Mouse (Mus musculus): ENCODE measurements around the gene Mycl.

DNA sequence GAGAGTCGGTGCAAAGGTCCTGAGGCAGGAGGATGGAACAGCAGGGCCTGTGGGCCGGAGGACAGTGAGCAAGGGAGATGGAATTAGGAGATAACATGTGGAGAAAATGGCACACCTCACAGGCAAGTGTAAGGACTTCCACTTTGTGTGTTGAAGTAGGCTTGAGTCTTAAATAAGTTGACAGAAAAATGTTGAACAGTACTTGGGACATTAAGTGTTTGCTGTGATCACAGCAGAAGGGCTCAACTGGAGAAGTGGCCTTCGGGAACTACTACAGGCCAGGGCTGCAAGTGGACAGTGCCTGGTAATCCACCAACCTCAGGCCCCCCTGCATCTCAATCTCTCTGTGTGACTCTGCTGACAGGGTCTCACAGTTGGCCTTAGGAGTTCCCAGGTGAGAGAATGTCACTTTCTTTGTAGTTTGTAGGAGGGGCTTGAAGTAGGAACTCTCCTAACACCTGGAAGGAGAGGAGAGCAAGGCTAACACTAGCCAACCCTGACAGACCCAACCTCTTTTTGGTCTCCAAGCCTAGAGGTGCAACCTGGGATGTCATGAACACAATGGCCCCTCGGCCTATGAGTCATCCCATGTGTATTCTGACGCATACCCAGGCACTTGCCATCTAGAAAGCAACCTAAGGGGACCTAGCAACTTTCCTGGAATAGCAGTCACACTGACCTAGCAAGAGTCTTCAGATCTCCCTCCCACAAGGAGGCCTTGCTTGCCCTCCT lies 40.6 kb upstream of the Mycl start:
- TF ChIP-seq CTCF (IDR thresholded peaks at IDR 0.05; ENCODE audit: low read depth) (no peak), EP300 (IDR thresholded peaks at IDR 0.05; ENCODE audit: low read depth) (no peak)

Data from liver, embryonic 14.5 days (tissue).